Mouse (Mus musculus): ENCODE data around the gene Rtbdn. TPM values are rescaled to one million over a fixed set of nuclear protein-coding genes. Genes with fewer than 3 reads are reported as not detected.

Rtbdn gene
- polyA plus RNA-seq, 1 experiment: 0.13 TPM

- peaks cover 34% of the 10 kb centered on the region for H3K4me1 ChIP-seq (replicated peaks; ENCODE audit: control insufficient read depth, insufficient read depth, low read length)
- under 1% methylated on average over 70 of the region's 70 CpGs for WGBS
- peak overlapping the region; percentile 79 for H3K4me3 ChIP-seq (ENCODE audit: control insufficient read depth, insufficient read depth, low read length)
- no peaks in the 10 kb centered on the region for H3K36me3 ChIP-seq (ENCODE audit: control insufficient read depth, insufficient read depth, low read length)
- DNase-seq: peak; percentile 81
- peak overlapping the region; percentile 79 for H3K27ac ChIP-seq (ENCODE audit: control insufficient read depth, insufficient read depth, low read length)
- no peaks in the 10 kb centered on the region for H3K27me3 ChIP-seq (ENCODE audit: control insufficient read depth, insufficient read depth, low read length)
- TF ChIP-seq CTCF (IDR thresholded peaks at IDR 0.05; ENCODE audit: borderline replicate concordance, control insufficient read depth, extremely low read depth, insufficient read depth, low read length, poor library complexity) (no peak), POLR2A (IDR thresholded peaks at IDR 0.05; ENCODE audit: control insufficient read depth, extremely low read depth, insufficient read depth, low read length, poor library complexity) (peak; percentile 70)
Observed at GRCm38 (mm10) chr8:84977435-84978247, 30.9 kb downstream of the Rtbdn start.

GRCm38 (mm10) chr8:84978248-84978940 lies 31.6 kb downstream of the Rtbdn start, which contains the start of gene Junb:
Junb (minus strand) TSS chr8:84978718.
- Histone ChIP-seq H3K4me1 (replicated peaks; ENCODE audit: control insufficient read depth, insufficient read depth, low read length) (peaks cover 37% of the 10 kb centered on the region), H3K36me3 (ENCODE audit: control insufficient read depth, insufficient read depth, low read length) (no peaks in the 10 kb centered on the region), H3K27me3 (ENCODE audit: control insufficient read depth, insufficient read depth, low read length) (no peaks in the 10 kb centered on the region), H3K4me3 (ENCODE audit: control insufficient read depth, insufficient read depth, low read length) (peak within 1 kb of the TSS; percentile 79), H3K27ac (ENCODE audit: control insufficient read depth, insufficient read depth, low read length) (peak within 1 kb of the TSS; percentile 87)
- under 1% methylated on average over 63 of the region's 63 CpGs for WGBS
- peak; percentile 94 for DNase-seq
- TF ChIP-seq CTCF (IDR thresholded peaks at IDR 0.05; ENCODE audit: borderline replicate concordance, control insufficient read depth, extremely low read depth, insufficient read depth, low read length, poor library complexity) (0 out of 2 replicates have a peak, but pooled peaks have one; percentile 41), POLR2A (IDR thresholded peaks at IDR 0.05; ENCODE audit: control insufficient read depth, extremely low read depth, insufficient read depth, low read length, poor library complexity) (peak; percentile 100)

- Histone ChIP-seq H3K4me1 (replicated peaks; ENCODE audit: control insufficient read depth, insufficient read depth, low read length) (peaks cover 44% of the 10 kb centered on the region), H3K4me3 (ENCODE audit: control insufficient read depth, insufficient read depth, low read length) (peak overlapping the region; percentile 34), H3K36me3 (ENCODE audit: control insufficient read depth, insufficient read depth, low read length) (no peaks in the 10 kb centered on the region), H3K27me3 (ENCODE audit: control insufficient read depth, insufficient read depth, low read length) (no peaks in the 10 kb centered on the region), H3K27ac (ENCODE audit: control insufficient read depth, insufficient read depth, low read length) (peak overlapping the region; percentile 87)
- TF ChIP-seq CTCF (IDR thresholded peaks at IDR 0.05; ENCODE audit: borderline replicate concordance, control insufficient read depth, extremely low read depth, insufficient read depth, low read length, poor library complexity) (no peak), POLR2A (IDR thresholded peaks at IDR 0.05; ENCODE audit: control insufficient read depth, extremely low read depth, insufficient read depth, low read length, poor library complexity) (no peak)
- peak; percentile 77 for DNase-seq
- WGBS: 5% methylated on average over 42 of the region's 42 CpGs
Observed at GRCm38 (mm10) chr8:84979599-84980421, 33.0 kb downstream of the Rtbdn start.

- DNase-seq: peak; percentile 20
- TF ChIP-seq POLR2A (IDR thresholded peaks at IDR 0.05; ENCODE audit: control insufficient read depth, extremely low read depth, insufficient read depth, low read length, poor library complexity): no peak
- TF ChIP-seq CTCF (IDR thresholded peaks at IDR 0.05; ENCODE audit: borderline replicate concordance, control insufficient read depth, extremely low read depth, insufficient read depth, low read length, poor library complexity): no peak
- Histone ChIP-seq H3K36me3 (ENCODE audit: control insufficient read depth, insufficient read depth, low read length) (no peaks in the 10 kb centered on the region), H3K27me3 (ENCODE audit: control insufficient read depth, insufficient read depth, low read length) (no peaks in the 10 kb centered on the region), H3K4me3 (ENCODE audit: control insufficient read depth, insufficient read depth, low read length) (peak overlapping the region; percentile 34; the same call in 1 of the 2 replicates), H3K27ac (ENCODE audit: control insufficient read depth, insufficient read depth, low read length) (peak overlapping the region; percentile 10; the same call in 1 of the 2 replicates), H3K4me1 (replicated peaks; ENCODE audit: control insufficient read depth, insufficient read depth, low read length) (peaks cover 49% of the 10 kb centered on the region)
- WGBS: 51% methylated on average over 11 of the region's 11 CpGs
Observed at GRCm38 (mm10) chr8:84980622-84981358, 34.0 kb downstream of the Rtbdn start.

- Histone ChIP-seq H3K27ac (ENCODE audit: control insufficient read depth, insufficient read depth, low read length) (0 out of 2 replicates have a peak overlapping the region, but pooled peaks have one; percentile 22), H3K4me3 (ENCODE audit: control insufficient read depth, insufficient read depth, low read length) (no peak overlapping the region), H3K4me1 (replicated peaks; ENCODE audit: control insufficient read depth, insufficient read depth, low read length) (peaks cover 50% of the 10 kb centered on the region)
Observed at GRCm38 (mm10) chr8:84981644-84982498, 35.1 kb downstream of the Rtbdn start.

More at GRCm38 (mm10) chr8:84981644-84982498, 35.1 kb downstream of the Rtbdn start:
- Histone ChIP-seq H3K36me3 (ENCODE audit: control insufficient read depth, insufficient read depth, low read length) (no peaks in the 10 kb centered on the region), H3K27me3 (ENCODE audit: control insufficient read depth, insufficient read depth, low read length) (no peaks in the 10 kb centered on the region)
- DNase-seq: no peak
- TF ChIP-seq POLR2A (IDR thresholded peaks at IDR 0.05; ENCODE audit: control insufficient read depth, extremely low read depth, insufficient read depth, low read length, poor library complexity): no peak
- no peak for TF ChIP-seq CTCF (IDR thresholded peaks at IDR 0.05; ENCODE audit: borderline replicate concordance, control insufficient read depth, extremely low read depth, insufficient read depth, low read length, poor library complexity)
- 60% methylated on average over 15 of the region's 15 CpGs for WGBS

All from thymus, adult 2 months (tissue).